Mouse (Mus musculus) hindbrain, postnatal 0 days (tissue): Measurements from ENCODE around the gene Pycr2. TPM values are rescaled to one million over a fixed set of nuclear protein-coding genes. Genes with fewer than 3 reads are reported as not detected.

Experiments
- ATAC-seq: fragments of 200-750 bp; cut with Nextera tagmentation; 2 replicates; pipeline ENCODE4 v1.8.0; 2017; ENCODE audit warnings: mild to moderate bottlenecking, moderate TSS enrichment, moderate library complexity
- DNase-seq: peaks from one replicate; pipeline ENCODE4 v3.0.0-alpha.2; 2015; ENCODE audit warnings: low spot score
- H3K27ac ChIP-seq: fragments of 300-500 bp; sonication (generic); 2 replicates; pipeline ENCODE4 v1.5.1; 2014; ENCODE audit warnings: mild to moderate bottlenecking
- H3K27me3 ChIP-seq: fragments of 300-500 bp; sonication (generic); 2 replicates; pipeline ENCODE4 v1.6.1; 2014; ENCODE audit warnings: low read length, mixed read lengths; ENCODE audit not compliant: insufficient read depth
- H3K36me3 ChIP-seq: fragments of 300-500 bp; sonication (generic); 2 replicates; pipeline ENCODE4 v1.6.1; 2014; ENCODE audit warnings: low read length, mixed read lengths; ENCODE audit not compliant: insufficient read depth
- H3K4me1 ChIP-seq: fragments of 300-500 bp; sonication (generic); 2 replicates; pipeline ENCODE4 v1.6.1; 2014; ENCODE audit warnings: antibody characterized with exemption, low read length, mixed read lengths; ENCODE audit not compliant: insufficient read depth
- H3K4me2 ChIP-seq: fragments of 300-500 bp; sonication (generic); 2 replicates; pipeline ENCODE4 v1.6.1; 2014; ENCODE audit warnings: low read depth, mild to moderate bottlenecking, low read length, moderate library complexity, mixed read lengths
- H3K4me3 ChIP-seq: fragments of 300-500 bp; sonication (generic); 2 replicates; pipeline ENCODE4 v1.5.1; 2014; ENCODE audit warnings: low read length
- H3K9ac ChIP-seq: fragments of 300-500 bp; sonication (generic); replicated peaks from 2 replicates; pipeline ENCODE4 v1.6.1; 2014; ENCODE audit warnings: mild to moderate bottlenecking, low read length, moderate library complexity, mixed read lengths
- H3K9me3 ChIP-seq: fragments of 300-500 bp; sonication (generic); 2 replicates; pipeline ENCODE4 v1.6.1; 2016; ENCODE audit warnings: low read length, mixed read lengths
- CTCF ChIP-seq: IDR thresholded peaks from 2 replicates; pipeline ENCODE4 v1.5.1; 2016; ENCODE audit warnings: antibody characterized with exemption, control low read depth, low read depth
- WGBS: fragments of 180-500 bp; shearing (Covaris S2); extraction: QIAGEN DNeasy Blood & Tissue Kit; methylation state at CpG from one replicate; pipeline ENCODE4 v1.1.7; 2014; 5-methylcytosine and 5-hydroxymethylcytosine counted together
- polyA plus RNA-seq: library from polyadenylated mRNA; unstranded; fragments of >200 nt; fragmentation: Nextera tagmentation; extraction: Ambion mirVana; gene quantifications from 2 replicates; pipeline ENCODE4 v1.2.1, GENCODE M21; 2015
- total RNA-seq: library from RNA; depleted of rRNA; stranded (reverse); fragments of >200 nt; gene quantifications from 2 replicates; pipeline ENCODE4 v1.2.3, GENCODE M21; 2014

The Pycr2 gene
- total and polyA plus RNA-seq, 2 experiments from 2014 or later: 64.7 to 70.2 TPM

DNA sequence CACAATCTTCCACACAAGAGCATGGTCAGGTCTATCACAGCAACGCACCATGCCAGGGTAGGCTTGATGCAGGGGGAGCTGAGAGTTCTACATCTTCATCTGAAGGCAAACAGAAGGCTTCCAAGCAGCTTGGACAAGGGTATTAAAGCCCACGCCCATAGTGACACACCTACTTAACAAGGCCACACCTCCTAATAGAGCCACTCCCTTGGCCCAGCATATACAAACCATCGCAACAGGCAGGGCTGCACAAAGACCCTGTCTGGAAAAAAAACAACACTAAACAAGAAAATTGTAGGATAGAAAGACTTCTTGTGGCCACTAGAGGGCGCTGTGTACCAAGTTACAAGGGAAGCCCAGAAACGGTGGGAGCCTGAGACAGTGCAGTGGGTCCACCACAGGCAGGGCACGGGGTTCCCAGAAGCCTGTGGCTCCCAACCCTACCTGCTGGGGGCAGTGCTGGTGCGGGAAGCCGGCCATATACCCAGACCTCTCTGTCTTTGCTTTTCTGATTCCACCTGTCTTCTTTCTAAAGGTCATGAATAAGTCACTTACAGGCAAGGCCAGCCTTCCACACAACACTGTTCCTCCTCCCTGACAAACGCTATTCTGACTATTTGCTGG is 30.1 kb upstream of the Pycr2 start:
- no peak; the same call in 1 of the 2 replicates for ATAC-seq
- peak; percentile 67 for DNase-seq
- Histone ChIP-seq H3K9me3 (no peaks in the 10 kb centered on the region), H3K27me3 (no peaks in the 10 kb centered on the region), H3K4me3 (no peak overlapping the region), H3K4me2 (no peak overlapping the region), H3K4me1 (no peaks in the 10 kb centered on the region), H3K36me3 (no peaks in the 10 kb centered on the region), H3K9ac (no peak overlapping the region), H3K27ac (no peak overlapping the region)
- peak; percentile 68 for TF ChIP-seq CTCF
- 21% methylated on average over 9 of the region's 9 CpGs for WGBS

DNA sequence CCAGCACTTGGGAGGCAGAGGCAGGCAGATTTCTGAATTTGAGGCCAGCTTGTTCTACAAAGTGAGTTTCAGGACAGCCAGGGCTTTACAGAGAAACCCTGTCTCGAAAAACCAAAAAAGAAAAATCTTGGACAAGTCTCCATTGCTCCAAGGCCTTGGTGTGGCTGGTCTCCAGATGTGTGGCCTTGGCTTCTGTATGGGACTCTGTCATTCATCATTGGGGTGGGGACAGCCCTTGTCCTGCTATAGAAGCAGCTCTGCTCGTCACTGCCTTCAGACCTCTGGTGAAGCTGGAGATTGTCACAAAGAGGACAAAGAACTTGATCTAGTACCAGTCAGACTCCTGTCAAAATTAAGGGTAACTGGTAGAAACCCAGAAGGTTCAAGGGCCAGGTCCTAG is 29.5 kb upstream of the Pycr2 start:
- Histone ChIP-seq H3K36me3 (no peaks in the 10 kb centered on the region), H3K4me3 (no peak overlapping the region), H3K4me2 (no peak overlapping the region), H3K4me1 (no peaks in the 10 kb centered on the region), H3K27me3 (no peaks in the 10 kb centered on the region), H3K9me3 (no peaks in the 10 kb centered on the region), H3K9ac (no peak overlapping the region), H3K27ac (no peak overlapping the region)
- WGBS: 73% methylated on average over 2 of the region's 2 CpGs
- DNase-seq (no peak), ATAC-seq (no peak)
- TF ChIP-seq CTCF: no peak

DNA sequence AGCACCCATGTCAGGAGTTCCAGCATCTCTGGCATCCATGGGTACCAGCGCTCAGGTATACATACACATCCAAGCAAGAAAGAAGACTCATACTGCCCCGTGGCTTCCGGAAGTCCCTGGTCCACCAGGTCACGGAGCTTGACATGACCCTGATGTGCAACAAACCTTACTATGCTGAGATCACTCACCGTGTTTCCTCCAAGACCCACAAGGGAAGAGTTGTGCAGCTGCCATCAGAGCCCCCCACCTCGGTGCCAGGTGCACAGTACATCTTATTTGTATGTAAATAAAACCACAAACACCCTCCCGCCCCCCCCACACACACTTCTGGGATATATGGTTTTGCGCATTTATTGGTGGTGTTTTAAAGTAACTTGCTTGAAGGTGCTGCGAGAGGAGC is 29.0 kb upstream of the Pycr2 start:
- no peak for ATAC-seq
- H3K9ac ChIP-seq: no peak overlapping the region
- WGBS: 92% methylated on average over 9 of the region's 9 CpGs

DNA sequence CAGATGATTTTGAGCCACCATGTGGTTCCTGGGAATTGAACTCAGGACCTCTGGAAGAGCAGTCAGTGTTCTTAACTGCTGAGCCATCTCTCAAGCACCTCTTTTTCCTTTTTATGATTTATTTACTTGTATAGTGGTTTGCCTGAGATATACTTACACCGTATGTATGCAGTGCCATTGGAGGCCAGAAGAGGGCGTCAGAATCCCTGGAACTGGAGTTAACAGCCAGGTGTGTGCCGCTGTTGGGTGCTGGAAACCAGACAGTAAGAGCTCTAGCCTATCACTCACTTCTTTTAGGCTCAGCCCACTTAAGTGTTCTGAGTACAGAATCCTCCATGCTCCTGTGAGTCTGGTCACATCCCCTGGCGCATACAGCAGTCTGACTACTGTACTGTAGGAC is 26.6 kb upstream of the Pycr2 start:
- H3K4me3 ChIP-seq: no peak overlapping the region
- H3K36me3 ChIP-seq: no peaks in the 10 kb centered on the region
- ATAC-seq (no peak), DNase-seq (no peak)
- WGBS: 73% methylated on average over 4 of the region's 4 CpGs
- H3K4me1 ChIP-seq: no peaks in the 10 kb centered on the region
- H3K27ac ChIP-seq: no peak overlapping the region
- H3K9me3 ChIP-seq: no peaks in the 10 kb centered on the region
- H3K9ac ChIP-seq: no peak overlapping the region
- H3K4me2 ChIP-seq: no peak overlapping the region
- H3K27me3 ChIP-seq: no peaks in the 10 kb centered on the region
- no peak for TF ChIP-seq CTCF

More for the DNA sequence above, 29.0 kb upstream of the Pycr2 start:
- Histone ChIP-seq H3K27ac (no peak overlapping the region), H3K27me3 (no peaks in the 10 kb centered on the region), H3K9me3 (no peaks in the 10 kb centered on the region), H3K36me3 (no peaks in the 10 kb centered on the region), H3K4me2 (no peak overlapping the region), H3K4me3 (no peak overlapping the region), H3K4me1 (no peaks in the 10 kb centered on the region)
- TF ChIP-seq CTCF: no peak
- DNase-seq: no peak

DNA sequence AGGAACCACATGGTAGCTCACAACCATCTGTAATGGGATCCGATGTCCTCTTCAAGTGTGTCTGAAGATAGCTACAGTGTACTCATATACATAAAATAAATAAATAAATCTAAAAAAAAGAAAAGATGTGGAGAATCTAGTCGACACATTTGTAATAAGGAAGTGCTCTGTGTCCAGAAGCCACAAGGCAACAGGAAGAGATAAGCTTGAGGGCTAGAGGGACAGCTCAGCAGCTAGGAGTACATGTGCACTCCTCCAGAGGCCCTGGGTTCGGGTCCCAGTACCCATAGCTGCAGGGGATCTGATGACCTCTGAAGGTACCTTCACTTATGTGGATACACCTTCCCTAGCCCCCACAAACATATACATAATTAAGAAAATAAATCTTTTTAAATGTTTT is 22.3 kb upstream of the Pycr2 start:
- H3K9me3 ChIP-seq: no peaks in the 10 kb centered on the region
- TF ChIP-seq CTCF: no peak
- H3K4me2 ChIP-seq: no peak overlapping the region
- DNase-seq (no peak), ATAC-seq (no peak)
- H3K36me3 ChIP-seq: no peaks in the 10 kb centered on the region
- H3K4me1 ChIP-seq: no peaks in the 10 kb centered on the region
- H3K27me3 ChIP-seq: no peaks in the 10 kb centered on the region
- no peak overlapping the region for H3K4me3 ChIP-seq
- H3K27ac ChIP-seq: no peak overlapping the region
- H3K9ac ChIP-seq: no peak overlapping the region
- 74% methylated on average over 3 of the region's 3 CpGs for WGBS

DNA sequence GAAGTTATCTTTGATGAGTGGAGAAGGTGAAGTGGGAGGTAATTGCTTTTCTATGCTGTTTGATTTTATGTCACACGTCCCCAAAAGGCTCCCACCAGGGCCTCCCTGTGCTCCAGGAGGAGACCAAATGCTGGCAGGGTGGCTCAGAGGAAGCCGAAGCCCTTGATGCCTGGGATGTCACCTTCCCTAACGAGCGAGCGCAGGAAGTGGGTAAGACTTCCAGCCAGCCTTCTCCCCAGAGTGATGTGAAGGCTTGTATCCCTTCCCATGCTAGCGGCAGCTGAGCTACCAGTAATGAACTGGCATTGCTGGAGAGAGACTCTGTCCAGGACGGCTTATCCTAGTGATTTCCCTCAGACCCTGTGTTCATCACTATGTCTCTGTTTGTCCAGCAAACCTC is 20.4 kb upstream of the Pycr2 start:
- ATAC-seq (no peak), DNase-seq (no peak)
- Histone ChIP-seq H3K9me3 (no peaks in the 10 kb centered on the region), H3K4me3 (no peak overlapping the region), H3K27me3 (no peaks in the 10 kb centered on the region), H3K27ac (no peak overlapping the region), H3K4me1 (no peaks in the 10 kb centered on the region), H3K9ac (no peak overlapping the region), H3K4me2 (no peak overlapping the region), H3K36me3 (no peaks in the 10 kb centered on the region)
- WGBS: 43% methylated on average over 7 of the region's 7 CpGs
- TF ChIP-seq CTCF: no peak

DNA sequence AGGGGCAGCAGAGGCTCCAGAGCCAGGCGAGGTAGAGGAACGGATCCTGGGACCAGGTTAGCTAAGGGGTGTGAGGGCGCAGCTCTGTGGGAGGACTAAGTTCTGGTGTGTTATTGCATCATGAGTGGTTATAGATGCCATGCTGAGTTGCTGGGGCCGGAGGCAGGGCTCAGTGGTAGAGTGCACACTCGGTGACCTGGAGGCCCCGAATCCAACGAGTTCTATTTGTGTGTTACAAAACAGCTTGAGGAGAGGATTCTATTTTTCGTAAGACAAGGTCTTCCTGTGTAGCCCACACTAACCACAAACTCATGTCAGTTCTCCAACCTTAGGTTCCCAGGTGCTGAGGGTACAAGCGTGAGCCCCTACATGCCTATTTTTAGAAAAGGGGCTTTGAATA is 19.6 kb upstream of the Pycr2 start:
- H3K9me3 ChIP-seq: no peaks in the 10 kb centered on the region
- no peak for ATAC-seq
- H3K4me2 ChIP-seq: no peak overlapping the region
- no peak overlapping the region for H3K27ac ChIP-seq
- no peak for TF ChIP-seq CTCF
- no peak overlapping the region for H3K4me3 ChIP-seq
- no peaks in the 10 kb centered on the region for H3K4me1 ChIP-seq
- H3K36me3 ChIP-seq: no peaks in the 10 kb centered on the region
- DNase-seq: no peak
- no peaks in the 10 kb centered on the region for H3K27me3 ChIP-seq
- no peak overlapping the region for H3K9ac ChIP-seq
- WGBS: 84% methylated on average over 9 of the region's 9 CpGs
